Mouse (Mus musculus) hindbrain, embryonic 14.5 days (tissue): Measurements from ENCODE around the gene Krtap10-10. TPM values are rescaled to one million over a fixed set of nuclear protein-coding genes. Genes with fewer than 3 reads are reported as not detected.

Source experiments
- ATAC-seq: fragments of 200-750 bp; cut with Nextera tagmentation; 2 replicates; pipeline ENCODE4 v1.8.0; 2017; ENCODE audit warnings: moderate number of reproducible peaks, mild to moderate bottlenecking, moderate TSS enrichment, moderate library complexity; ENCODE audit not compliant: low FRiP score
- DNase-seq: peaks from one replicate; pipeline ENCODE4 v3.0.0-alpha.2; 2015; ENCODE audit warnings: low spot score
- H3K27ac ChIP-seq: fragments of 300-500 bp; sonication (generic); 2 replicates; pipeline ENCODE4 v1.5.1; 2014; ENCODE audit warnings: mild to moderate bottlenecking, moderate library complexity
- H3K27me3 ChIP-seq: fragments of 300-500 bp; sonication (generic); 2 replicates; pipeline ENCODE4 v1.6.1; 2014; ENCODE audit warnings: mild to moderate bottlenecking, low read length, mixed read lengths; ENCODE audit not compliant: control insufficient read depth, insufficient read depth
- H3K36me3 ChIP-seq: fragments of 300-500 bp; sonication (generic); replicated peaks from 2 replicates; pipeline ENCODE4 v1.6.1; 2014; ENCODE audit not compliant: control insufficient read depth, insufficient read depth
- H3K4me1 ChIP-seq: fragments of 300-500 bp; sonication (generic); replicated peaks from 2 replicates; pipeline ENCODE4 v1.6.1; 2014; ENCODE audit warnings: antibody characterized with exemption, low read length, mixed read lengths; ENCODE audit not compliant: control insufficient read depth, insufficient read depth
- H3K4me2 ChIP-seq: fragments of 300-500 bp; sonication (generic); replicated peaks from 2 replicates; pipeline ENCODE4 v1.6.1; 2014; ENCODE audit warnings: mild to moderate bottlenecking, moderate library complexity
- H3K4me3 ChIP-seq: fragments of 300-500 bp; sonication (generic); replicated peaks from 2 replicates; pipeline ENCODE4 v1.5.1; 2014; ENCODE audit warnings: mild to moderate bottlenecking, low read length
- H3K9ac ChIP-seq: fragments of 300-500 bp; sonication (generic); 2 replicates; pipeline ENCODE4 v1.6.1; 2014
- H3K9me3 ChIP-seq: fragments of 300-500 bp; sonication (generic); 2 replicates; pipeline ENCODE4 v1.6.1; 2016; ENCODE audit warnings: low read length; ENCODE audit not compliant: control insufficient read depth
- WGBS: fragments of 180-500 bp; shearing (Covaris S2); extraction: QIAGEN DNeasy Blood & Tissue Kit; methylation state at CpG from one replicate; pipeline ENCODE4 v1.1.7; 2014; 5-methylcytosine and 5-hydroxymethylcytosine counted together
- polyA plus RNA-seq: library from polyadenylated mRNA; unstranded; fragments of >200 nt; fragmentation: Nextera tagmentation; extraction: Ambion mirVana; gene quantifications from 2 replicates; pipeline ENCODE4 v1.2.1, GENCODE M21; 2014

The Krtap10-10 gene
- polyA plus RNA-seq, 1 experiment from 2014 or later: not detected

- Histone ChIP-seq H3K36me3 (no peaks in the 10 kb centered on the region), H3K4me1 (no peaks in the 10 kb centered on the region), H3K27ac (no peak within 1 kb of the TSS), H3K9ac (no peak within 1 kb of the TSS), H3K4me2 (no peak within 1 kb of the TSS), H3K27me3 (no peaks in the 10 kb centered on the region), H3K9me3 (no peaks in the 10 kb centered on the region), H3K4me3 (no peak within 1 kb of the TSS)
- ATAC-seq (no peak), DNase-seq (no peak)
- WGBS: 53% methylated on average over 4 of the region's 4 CpGs
Measured at GRCm38 (mm10) chr10:77814382-77814781, 21.4 kb upstream of the Krtap10-10 start, which contains the start of gene Gm2696. Gm2696 (plus strand) TSS chr10:77814682.

- Histone ChIP-seq H3K4me1 (no peaks in the 10 kb centered on the region), H3K9me3 (no peaks in the 10 kb centered on the region), H3K27me3 (no peaks in the 10 kb centered on the region), H3K4me2 (no peak overlapping the region), H3K36me3 (no peaks in the 10 kb centered on the region), H3K4me3 (no peak overlapping the region), H3K9ac (no peak overlapping the region), H3K27ac (no peak overlapping the region)
- DNase-seq (peak; percentile 34), ATAC-seq (no peak)
- WGBS: 25% methylated on average over 5 of the region's 5 CpGs
Measured at GRCm38 (mm10) chr10:77815514-77815913, 20.2 kb upstream of the Krtap10-10 start.

GRCm38 (mm10) chr10:77818523-77818922 lies 17.2 kb upstream of the Krtap10-10 start:
- Histone ChIP-seq H3K36me3 (no peaks in the 10 kb centered on the region), H3K4me3 (no peak overlapping the region), H3K4me1 (no peaks in the 10 kb centered on the region), H3K9me3 (0 out of 2 replicates have a peak, but pooled peaks cover 5% of the 10 kb centered on the region), H3K27me3 (no peaks in the 10 kb centered on the region), H3K9ac (no peak overlapping the region), H3K27ac (no peak overlapping the region), H3K4me2 (no peak overlapping the region)
- 100% methylated on average over 4 of the region's 4 CpGs for WGBS
- DNase-seq (no peak), ATAC-seq (no peak)

- no peak overlapping the region for H3K9ac ChIP-seq
- H3K4me3 ChIP-seq: no peak overlapping the region
- no peak for DNase-seq
- 0 out of 2 replicates have a peak, but pooled peaks cover 5% of the 10 kb centered on the region for H3K9me3 ChIP-seq
- H3K27me3 ChIP-seq: no peaks in the 10 kb centered on the region
- H3K27ac ChIP-seq: no peak overlapping the region
- H3K4me1 ChIP-seq: no peaks in the 10 kb centered on the region
- no peak overlapping the region for H3K4me2 ChIP-seq
- WGBS: 45% methylated on average over 4 of the region's 4 CpGs
- H3K36me3 ChIP-seq: no peaks in the 10 kb centered on the region
- ATAC-seq: no peak
Measured at GRCm38 (mm10) chr10:77819203-77819602, 16.5 kb upstream of the Krtap10-10 start.

GRCm38 (mm10) chr10:77826951-77827350 lies 8.8 kb upstream of the Krtap10-10 start, which contains the start of gene Krtap10-4:
Krtap10-4 (minus strand) TSS chr10:77827095.
- H3K36me3 ChIP-seq: no peaks in the 10 kb centered on the region
- no peak within 1 kb of the TSS for H3K4me3 ChIP-seq
- H3K9me3 ChIP-seq: 0 out of 2 replicates have a peak, but pooled peaks cover 5% of the 10 kb centered on the region
- WGBS: 79% methylated on average over 6 of the region's 6 CpGs
- DNase-seq (no peak), ATAC-seq (no peak)
- H3K27ac ChIP-seq: no peak within 1 kb of the TSS
- H3K4me1 ChIP-seq: no peaks in the 10 kb centered on the region
- no peak within 1 kb of the TSS for H3K9ac ChIP-seq
- H3K27me3 ChIP-seq: no peaks in the 10 kb centered on the region
- H3K4me2 ChIP-seq: no peak within 1 kb of the TSS

- Histone ChIP-seq H3K9me3 (peaks cover 11% of the 10 kb centered on the region), H3K4me3 (no peak overlapping the region), H3K36me3 (no peaks in the 10 kb centered on the region), H3K27me3 (no peaks in the 10 kb centered on the region), H3K9ac (no peak overlapping the region), H3K4me2 (no peak overlapping the region), H3K4me1 (no peaks in the 10 kb centered on the region), H3K27ac (no peak overlapping the region)
- 80% methylated on average over 6 of the region's 6 CpGs for WGBS
- ATAC-seq (no peak), DNase-seq (no peak)
Measured at GRCm38 (mm10) chr10:77839006-77839405, 3.3 kb downstream of the Krtap10-10 start.

GRCm38 (mm10) chr10:77846503-77846902 lies 10.8 kb downstream of the Krtap10-10 start, which contains the start of gene Gm36176:
Gm36176 (plus strand) TSS chr10:77846803.
- Histone ChIP-seq H3K4me3 (no peak within 1 kb of the TSS), H3K36me3 (no peaks in the 10 kb centered on the region), H3K4me1 (no peaks in the 10 kb centered on the region), H3K9ac (no peak within 1 kb of the TSS), H3K4me2 (no peak within 1 kb of the TSS), H3K27ac (no peak within 1 kb of the TSS), H3K9me3 (peaks cover 24% of the 10 kb centered on the region), H3K27me3 (no peaks in the 10 kb centered on the region)
- ATAC-seq (no peak), DNase-seq (no peak)
- WGBS: 81% methylated on average over 3 of the region's 3 CpGs

GRCm38 (mm10) chr10:77846961-77847360 lies 11.2 kb downstream of the Krtap10-10 start:
- H3K27me3 ChIP-seq: no peaks in the 10 kb centered on the region
- no peak overlapping the region for H3K9ac ChIP-seq
- H3K36me3 ChIP-seq: no peaks in the 10 kb centered on the region
- H3K4me2 ChIP-seq: no peak overlapping the region
- H3K9me3 ChIP-seq: peaks cover 24% of the 10 kb centered on the region
- WGBS: 12% methylated on average over 2 of the region's 2 CpGs
- ATAC-seq: peak; percentile 43; the same call in 1 of the 2 replicates
- no peaks in the 10 kb centered on the region for H3K4me1 ChIP-seq
- H3K4me3 ChIP-seq: no peak overlapping the region
- no peak overlapping the region for H3K27ac ChIP-seq
- DNase-seq: no peak

- H3K36me3 ChIP-seq: no peaks in the 10 kb centered on the region
- H3K9ac ChIP-seq: no peak overlapping the region
- H3K4me1 ChIP-seq: no peaks in the 10 kb centered on the region
- H3K4me3 ChIP-seq: no peak overlapping the region
- H3K4me2 ChIP-seq: no peak overlapping the region
- DNase-seq (no peak), ATAC-seq (no peak)
- 85% methylated on average over 2 of the region's 2 CpGs for WGBS
- H3K9me3 ChIP-seq: peaks cover 24% of the 10 kb centered on the region
- H3K27me3 ChIP-seq: no peaks in the 10 kb centered on the region
- no peak overlapping the region for H3K27ac ChIP-seq
Measured at GRCm38 (mm10) chr10:77847538-77847937, 11.8 kb downstream of the Krtap10-10 start.

- no peak within 1 kb of the TSS for H3K4me2 ChIP-seq
- peaks cover 4% of the 10 kb centered on the region; the same call in 1 of the 2 replicates for H3K9me3 ChIP-seq
- H3K27ac ChIP-seq: no peak within 1 kb of the TSS
- no peaks in the 10 kb centered on the region for H3K4me1 ChIP-seq
- H3K27me3 ChIP-seq: no peaks in the 10 kb centered on the region
- ATAC-seq (no peak), DNase-seq (no peak)
- H3K36me3 ChIP-seq: no peaks in the 10 kb centered on the region
- no peak within 1 kb of the TSS for H3K4me3 ChIP-seq
- 70% methylated on average over 9 of the region's 9 CpGs for WGBS
- no peak within 1 kb of the TSS for H3K9ac ChIP-seq
Measured at GRCm38 (mm10) chr10:77852559-77852958, 16.8 kb downstream of the Krtap10-10 start, which contains the start of gene Gm10318. Gm10318 (plus strand) TSS chr10:77852859.
